Mouse (Mus musculus) CH12.LX (cell line): ENCODE measurements around the gene C2cd4d. TPM values are rescaled to one million over a fixed set of nuclear protein-coding genes. Genes with fewer than 3 reads are reported as not detected.

ENCODE experiments used
- DNase-seq: peaks from one replicate; pipeline ENCODE4 v3.0.0-alpha.2; 2013; ENCODE audit errors: extremely low read depth
- H3K27ac ChIP-seq: 2 replicates; pipeline ENCODE4 v1.5.1; 2012; ENCODE audit warnings: low read depth, mild to moderate bottlenecking, control low read depth, moderate library complexity; ENCODE audit not compliant: insufficient read depth
- H3K27me3 ChIP-seq: replicated peaks from 2 replicates; pipeline ENCODE3; 2012; ENCODE audit warnings: inconsistent platforms
- H3K36me3 ChIP-seq, 2 experiments: replicated peaks in 1 of 2; 2 replicates each; pipeline versions ENCODE3 to v1.6.1; 2012; ENCODE audit warnings: inconsistent platforms in 1 of 2, low read length in 1 of 2, mild to moderate bottlenecking in 1 of 2, mixed read lengths in 1 of 2, moderate library complexity in 1 of 2; ENCODE audit not compliant: control insufficient read depth in 1 of 2, insufficient read depth in 1 of 2
- H3K4me1 ChIP-seq, 2 experiments: 2 replicates each; pipeline ENCODE4 v1.6.1; 2012; ENCODE audit warnings: inconsistent platforms in 1 of 2, moderate library complexity in 1 of 2; ENCODE audit not compliant: insufficient read depth in 2 of 2, control insufficient read depth in 1 of 2
- H3K4me2 ChIP-seq: 2 replicates; pipeline ENCODE4 v1.6.1; 2012; ENCODE audit warnings: low read depth, mild to moderate bottlenecking, control low read depth; ENCODE audit not compliant: poor library complexity, insufficient read depth, severe bottlenecking
- H3K4me3 ChIP-seq, 3 experiments: fragments of 150-350 bp in 1 of 3; sonication (generic) in 1 of 3; replicated peaks in 1 of 3; 2 replicates each; pipeline versions ENCODE3 to v1.5.1; 2011 to 2012; ENCODE audit warnings: low read depth in 2 of 3, low read length in 2 of 3, mild to moderate bottlenecking in 2 of 3, moderate library complexity in 2 of 3, control low read depth in 1 of 3, improper control_type of control experiment in 1 of 3, inconsistent platforms in 1 of 3, mixed read lengths in 1 of 3; ENCODE audit not compliant: poor library complexity in 1 of 3
- H3K79me2 ChIP-seq: replicated peaks from 2 replicates; pipeline ENCODE4 v1.6.1; 2012; ENCODE audit warnings: mild to moderate bottlenecking, moderate library complexity; ENCODE audit not compliant: control insufficient read depth, poor library complexity, insufficient read depth, severe bottlenecking; ENCODE audit errors: extremely low read depth
- H3K9ac ChIP-seq: 2 replicates; pipeline ENCODE4 v1.6.1; 2012; ENCODE audit warnings: low read depth, mild to moderate bottlenecking, control low read depth, moderate library complexity; ENCODE audit not compliant: insufficient read depth
- H3K9me3 ChIP-seq: replicated peaks from 2 replicates; pipeline ENCODE3; 2012; ENCODE audit warnings: low read length, inconsistent platforms, mixed read lengths
- CHD2 ChIP-seq: IDR thresholded peaks from 2 replicates; pipeline ENCODE4 v1.6.1; 2011; ENCODE audit warnings: low read length, improper control_type of control experiment
- CTCF ChIP-seq, 2 experiments: IDR thresholded peaks in 1 of 2; conservative IDR thresholded peaks in 1 of 2; 2 replicates each; pipeline ENCODE4 v1.5.1; 2011 to 2012; ENCODE audit warnings: low read depth in 2 of 2, low read length in 2 of 2, improper control_type of control experiment in 1 of 2, inconsistent platforms in 1 of 2, mild to moderate bottlenecking in 1 of 2, moderate library complexity in 1 of 2
- E2F4 ChIP-seq: IDR thresholded peaks from 2 replicates; pipeline ENCODE4 v1.6.1; 2011; ENCODE audit warnings: low read depth, low read length, improper control_type of control experiment; ENCODE audit not compliant: insufficient replicate concordance
- ELF1 ChIP-seq: IDR thresholded peaks from 2 replicates; pipeline ENCODE4 v1.6.1; 2014; ENCODE audit warnings: low read depth, mild to moderate bottlenecking, inconsistent platforms, low read length, improper control_type of control experiment
- EP300 ChIP-seq: IDR thresholded peaks from 2 replicates; pipeline ENCODE4 v1.6.1; 2011; ENCODE audit warnings: low read length, improper control_type of control experiment
- ETS1 ChIP-seq: conservative IDR thresholded peaks from 2 replicates; pipeline ENCODE4 v1.6.1; 2012; ENCODE audit warnings: low read depth, mild to moderate bottlenecking, inconsistent platforms, low read length, improper control_type of control experiment, moderate library complexity
- IRF4 ChIP-seq: IDR thresholded peaks from 2 replicates; pipeline ENCODE4 v1.6.1; 2014; ENCODE audit warnings: low read depth, mild to moderate bottlenecking, inconsistent platforms, low read length, improper control_type of control experiment
- JUN ChIP-seq: IDR thresholded peaks from 2 replicates; pipeline ENCODE4 v1.6.1; 2011; ENCODE audit warnings: low read depth, mild to moderate bottlenecking, low read length, improper control_type of control experiment, moderate library complexity; ENCODE audit not compliant: insufficient read depth
- KAT2A ChIP-seq: IDR thresholded peaks from 2 replicates; pipeline ENCODE4 v1.6.1; 2012; ENCODE audit warnings: low read length, improper control_type of control experiment, inconsistent platforms; ENCODE audit not compliant: insufficient replicate concordance
- MAFK ChIP-seq: IDR thresholded peaks from 2 replicates; pipeline ENCODE4 v1.6.1; 2011; ENCODE audit warnings: low read length, improper control_type of control experiment; ENCODE audit not compliant: insufficient replicate concordance
- MAZ ChIP-seq: IDR thresholded peaks from 2 replicates; pipeline ENCODE4 v1.6.1; 2012; ENCODE audit warnings: low read depth, mild to moderate bottlenecking, inconsistent platforms, low read length, improper control_type of control experiment, moderate library complexity
- POLR2AphosphoS2 ChIP-seq: IDR thresholded peaks from 2 replicates; pipeline ENCODE4 v1.6.1; 2011; ENCODE audit warnings: low read depth, low read length, improper control_type of control experiment
- SIN3A ChIP-seq: IDR thresholded peaks from 2 replicates; pipeline ENCODE4 v1.6.1; 2012; ENCODE audit warnings: low read length, improper control_type of control experiment, inconsistent platforms
- SMC3 ChIP-seq: IDR thresholded peaks from 2 replicates; pipeline ENCODE4 v1.6.1; 2011; ENCODE audit warnings: low read depth, low read length, improper control_type of control experiment
- TBP ChIP-seq: conservative IDR thresholded peaks from 2 replicates; pipeline ENCODE4 v1.6.1; 2011; ENCODE audit warnings: low read depth, low read length, improper control_type of control experiment
- TCF12 ChIP-seq: IDR thresholded peaks from 2 replicates; pipeline ENCODE4 v1.6.1; 2014; ENCODE audit warnings: low read depth, mild to moderate bottlenecking, inconsistent platforms, low read length, improper control_type of control experiment
- USF2 ChIP-seq: conservative IDR thresholded peaks from 2 replicates; pipeline ENCODE4 v1.6.1; 2011; ENCODE audit warnings: low read depth, low read length, improper control_type of control experiment
- dilution Hi-C: fragments of 300-500 bp; cut with MboI; formaldehyde crosslinking; loops from 2 replicates; pipeline ENCODE4 v1.14.3; 2020; ENCODE audit warnings: low sequenced_read_pairs; ENCODE audit not compliant: extremely low pct_unique_long_range_greater_than_20kb, extremely low pct_ligation_motif_present
- in situ Hi-C: fragments of 300-500 bp; cut with MboI; formaldehyde crosslinking; loops from 3 replicates; pipeline ENCODE4 v1.14.3; 2019; ENCODE audit warnings: low sequenced_read_pairs, low pct_ligation_motif_present, low pct_unique_long_range_greater_than_20kb, mixed read lengths
- polyA plus RNA-seq: library from polyadenylated mRNA; unstranded; fragments of >175 nt; gene quantifications from 2 replicates; pipeline ENCODE4 v1.2.1, GENCODE M21; 2012; ENCODE audit warnings: low read depth; ENCODE audit not compliant: insufficient read length
- total RNA-seq, 2 experiments: library from RNA; depleted of rRNA; stranded (reverse); fragments of 300-350 nt in 1 of 2; fragments of >200 nt in 1 of 2; gene quantifications; 2 replicates each; pipeline ENCODE4 v1.2.3; 2012 to 2014

Gene C2cd4d
- total and polyA plus RNA-seq, 3 experiments: not detected

- H3K9ac ChIP-seq: no peak overlapping the region
- in situ Hi-C loops (no loop called here), dilution Hi-C loops (no loop called here)
- no peak for DNase-seq
- TF ChIP-seq POLR2AphosphoS2: no peak
- no peak for TF ChIP-seq TBP
- TF ChIP-seq USF2: no peak
- TF ChIP-seq JUN: no peak
- TF ChIP-seq MAFK: no peak
- TF ChIP-seq CHD2: no peak
- TF ChIP-seq E2F4: no peak
- no peak for TF ChIP-seq IRF4
- TF ChIP-seq ELF1: no peak
- TF ChIP-seq CTCF (conservative IDR thresholded peaks at IDR 0.05 in 1 of 2, IDR thresholded peaks at IDR 0.05 in 1 of 2; ENCODE audit: low read depth in 2 of 2, low read length in 2 of 2): no peak
- TF ChIP-seq SIN3A: no peak
- no peak for TF ChIP-seq SMC3
- H3K4me2 ChIP-seq: no peak overlapping the region
- no peaks in the 10 kb centered on the region for H3K27me3 ChIP-seq
- peaks cover 11 to 94% of the 10 kb centered on the region in 2 experiments for H3K4me1 ChIP-seq
- H3K27ac ChIP-seq: no peak overlapping the region
- H3K79me2 ChIP-seq: no peaks in the 10 kb centered on the region
- no peaks in the 10 kb centered on the region for H3K36me3 ChIP-seq
- no peaks in the 10 kb centered on the region for H3K9me3 ChIP-seq
- no peak overlapping the region for H3K4me3 ChIP-seq
Measured at GRCm38 (mm10) chr3:94382308-94382707, 20.1 kb downstream of the C2cd4d start.

GRCm38 (mm10) chr3:94383476-94383875, 21.2 kb downstream of the C2cd4d start:
- no peaks in the 10 kb centered on the region for H3K79me2 ChIP-seq
- H3K27me3 ChIP-seq: no peaks in the 10 kb centered on the region
- H3K9me3 ChIP-seq: no peaks in the 10 kb centered on the region
- no peak for DNase-seq
- TF ChIP-seq MAZ: no peak
- dilution Hi-C loops: no loop called here
- H3K4me3 ChIP-seq: no peak overlapping the region
- no peak overlapping the region for H3K4me2 ChIP-seq
- H3K36me3 ChIP-seq: no peaks in the 10 kb centered on the region
- no peak overlapping the region for H3K9ac ChIP-seq
- in situ Hi-C loops: no loop called here
- no peak overlapping the region for H3K27ac ChIP-seq
- H3K4me1 ChIP-seq: peaks cover 12 to 94% of the 10 kb centered on the region in 2 experiments

- dilution Hi-C loops: no loop called here
- H3K27ac ChIP-seq: no peak overlapping the region
- peaks cover 0 to 2% of the 10 kb centered on the region in 2 experiments for H3K36me3 ChIP-seq
- peak; percentile 66 for DNase-seq
- no peaks in the 10 kb centered on the region for H3K79me2 ChIP-seq
- no peak overlapping the region for H3K9ac ChIP-seq
- no peak overlapping the region for H3K4me2 ChIP-seq
- TF ChIP-seq SIN3A (no peak), TCF12 (peak; percentile 53; the same call in 1 of the 2 replicates), EP300 (peak; percentile 29; the same call in 1 of the 2 replicates), KAT2A (no peak), ETS1 (peak; percentile 18; the same call in 1 of the 2 replicates)
- H3K9me3 ChIP-seq: no peaks in the 10 kb centered on the region
- H3K4me1 ChIP-seq: peaks cover 6 to 76% of the 10 kb centered on the region in 2 experiments
- no peaks in the 10 kb centered on the region for H3K27me3 ChIP-seq
- in situ Hi-C loops: no loop called here
- H3K4me3 ChIP-seq: no peak overlapping the region
Measured at GRCm38 (mm10) chr3:94386671-94387070, 24.4 kb downstream of the C2cd4d start.
